Mouse (Mus musculus) forebrain, embryonic 15.5 days (tissue): Measurements from ENCODE around the gene Mlxip. TPM values are rescaled to one million over a fixed set of nuclear protein-coding genes. Genes with fewer than 3 reads are reported as not detected.

Experiments
- ATAC-seq: fragments of 200-750 bp; cut with Nextera tagmentation; replicated peaks from 2 replicates; pipeline ENCODE4 v1.8.0; 2017; ENCODE audit warnings: mild to moderate bottlenecking, moderate TSS enrichment, moderate library complexity
- H3K27ac ChIP-seq: fragments of 300-500 bp; sonication (generic); replicated peaks from 2 replicates; pipeline ENCODE4 v1.5.1; 2015; ENCODE audit warnings: mild to moderate bottlenecking, inconsistent platforms
- H3K27me3 ChIP-seq: fragments of 300-500 bp; sonication (generic); 2 replicates; pipeline ENCODE4 v1.6.1; 2015; ENCODE audit warnings: inconsistent platforms
- H3K36me3 ChIP-seq: fragments of 300-500 bp; sonication (generic); 2 replicates; pipeline ENCODE4 v1.6.1; 2015; ENCODE audit warnings: mild to moderate bottlenecking, inconsistent platforms
- H3K4me1 ChIP-seq: fragments of 300-500 bp; sonication (generic); 2 replicates; pipeline ENCODE4 v1.6.1; 2015; ENCODE audit warnings: inconsistent platforms
- H3K4me2 ChIP-seq: fragments of 300-500 bp; sonication (generic); replicated peaks from 2 replicates; pipeline ENCODE4 v1.6.1; 2015; ENCODE audit warnings: mild to moderate bottlenecking, inconsistent platforms
- H3K4me3 ChIP-seq: fragments of 300-500 bp; sonication (generic); 2 replicates; pipeline ENCODE4 v1.5.1; 2015; ENCODE audit warnings: mild to moderate bottlenecking, inconsistent platforms
- H3K9ac ChIP-seq: fragments of 300-500 bp; sonication (generic); replicated peaks from 2 replicates; pipeline ENCODE4 v1.6.1; 2015; ENCODE audit warnings: mild to moderate bottlenecking, inconsistent platforms
- H3K9me3 ChIP-seq: fragments of 300-500 bp; sonication (generic); 2 replicates; pipeline ENCODE4 v1.6.1; 2016; ENCODE audit warnings: inconsistent platforms
- WGBS: fragments of 180-500 bp; shearing (Covaris S2); methylation state at CpG from one replicate; pipeline ENCODE4 v1.1.7; 2015; ENCODE audit warnings: mixed read lengths; 5-methylcytosine and 5-hydroxymethylcytosine counted together
- polyA plus RNA-seq: library from polyadenylated mRNA; unstranded; fragments of >200 nt; fragmentation: Nextera tagmentation; extraction: Ambion mirVana; gene quantifications from 2 replicates; pipeline ENCODE4 v1.2.1, GENCODE M21; 2015

The Mlxip gene
- polyA plus RNA-seq, 1 experiment from 2014 or later: 17.0 TPM

DNA sequence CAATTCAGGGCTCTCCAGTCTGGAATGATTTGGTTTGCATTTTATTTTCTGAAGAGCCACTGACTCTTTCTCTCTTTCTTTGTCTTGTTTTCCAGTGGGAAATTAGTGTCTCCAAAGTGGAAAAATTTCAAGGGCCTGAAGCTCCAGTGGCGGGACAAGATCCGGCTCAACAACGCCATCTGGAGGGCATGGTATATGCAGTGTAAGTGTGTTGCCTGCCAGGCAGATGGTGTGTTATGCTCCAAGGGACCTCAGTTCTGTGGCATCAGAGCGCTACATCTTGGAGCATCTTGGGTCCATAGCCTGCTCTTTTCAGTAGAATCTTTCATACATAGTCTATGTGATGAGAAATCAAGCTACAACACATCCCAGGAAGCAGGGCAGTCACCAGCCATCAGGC lies 45.3 kb downstream of the Mlxip start:
- Histone ChIP-seq H3K4me2 (no peak overlapping the region), H3K4me1 (peaks cover 11% of the 10 kb centered on the region; the same call in 1 of the 2 replicates), H3K36me3 (peaks cover 26% of the 10 kb centered on the region), H3K9me3 (no peaks in the 10 kb centered on the region), H3K9ac (no peak overlapping the region), H3K27me3 (no peaks in the 10 kb centered on the region), H3K4me3 (no peak overlapping the region), H3K27ac (no peak overlapping the region)
- WGBS: 89% methylated on average over 4 of the region's 4 CpGs
- ATAC-seq: no peak

GRCm38 (mm10) chr5:123440664-123441063 lies 46.1 kb downstream of the Mlxip start:
- H3K4me2 ChIP-seq: no peak overlapping the region
- no peak overlapping the region for H3K27ac ChIP-seq
- peaks cover 10% of the 10 kb centered on the region; the same call in 1 of the 2 replicates for H3K4me1 ChIP-seq
- 64% methylated on average over 4 of the region's 4 CpGs for WGBS
- H3K27me3 ChIP-seq: no peaks in the 10 kb centered on the region
- H3K4me3 ChIP-seq: no peak overlapping the region
- H3K36me3 ChIP-seq: peaks cover 31% of the 10 kb centered on the region
- H3K9ac ChIP-seq: no peak overlapping the region
- ATAC-seq: no peak
- H3K9me3 ChIP-seq: no peaks in the 10 kb centered on the region

DNA sequence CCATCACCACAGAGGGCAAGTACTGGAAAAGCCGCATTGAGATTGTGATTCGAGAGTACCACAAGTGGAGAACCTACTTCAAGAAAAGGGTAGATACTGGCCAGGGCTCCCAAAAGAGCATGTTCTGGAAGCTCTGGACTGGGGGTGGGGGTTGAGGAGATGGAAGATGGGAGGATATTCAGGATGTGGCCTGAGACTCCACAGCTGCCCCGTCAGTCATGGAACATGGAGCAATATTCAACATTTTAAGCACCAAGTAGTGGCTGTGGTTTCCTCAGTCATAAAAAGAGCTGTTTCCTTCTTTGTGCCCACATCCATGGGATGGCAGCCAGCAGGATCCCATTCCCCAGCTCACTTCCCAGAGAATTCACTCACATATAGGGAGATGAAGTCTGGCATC lies 47.7 kb downstream of the Mlxip start:
- H3K4me3 ChIP-seq: no peak overlapping the region
- H3K27ac ChIP-seq: no peak overlapping the region
- WGBS: 93% methylated on average over 3 of the region's 3 CpGs
- no peaks in the 10 kb centered on the region for H3K4me1 ChIP-seq
- no peak overlapping the region for H3K9ac ChIP-seq
- H3K9me3 ChIP-seq: no peaks in the 10 kb centered on the region
- no peaks in the 10 kb centered on the region for H3K27me3 ChIP-seq
- H3K36me3 ChIP-seq: peaks cover 41% of the 10 kb centered on the region
- no peak for ATAC-seq
- no peak overlapping the region for H3K4me2 ChIP-seq

DNA sequence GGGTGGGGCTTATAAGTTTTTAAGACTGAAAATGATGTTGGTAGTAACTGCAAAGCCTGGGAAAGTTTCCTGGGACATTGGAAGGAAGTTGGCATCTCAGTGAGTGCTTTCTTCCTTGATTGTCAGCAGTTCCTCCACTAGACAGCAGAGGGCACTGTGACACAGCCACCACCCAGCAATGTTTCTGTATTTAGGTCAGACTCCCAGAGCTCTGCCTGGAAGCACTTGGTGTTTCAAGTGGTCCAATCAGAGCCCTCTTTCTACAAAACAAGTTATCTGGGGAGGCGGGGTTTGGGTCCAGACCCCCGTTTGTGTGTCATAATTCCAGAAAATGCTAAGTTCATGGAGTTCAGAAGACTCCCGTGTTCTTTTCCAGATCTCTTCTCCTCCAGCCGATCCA lies 49.5 kb downstream of the Mlxip start:
- Histone ChIP-seq H3K4me2 (no peak overlapping the region), H3K9ac (no peak overlapping the region), H3K9me3 (no peaks in the 10 kb centered on the region), H3K4me1 (no peaks in the 10 kb centered on the region), H3K27me3 (no peaks in the 10 kb centered on the region), H3K27ac (no peak overlapping the region), H3K4me3 (no peak overlapping the region), H3K36me3 (peaks cover 53% of the 10 kb centered on the region)
- WGBS: 48% methylated on average over 4 of the region's 4 CpGs
- no peak for ATAC-seq

DNA sequence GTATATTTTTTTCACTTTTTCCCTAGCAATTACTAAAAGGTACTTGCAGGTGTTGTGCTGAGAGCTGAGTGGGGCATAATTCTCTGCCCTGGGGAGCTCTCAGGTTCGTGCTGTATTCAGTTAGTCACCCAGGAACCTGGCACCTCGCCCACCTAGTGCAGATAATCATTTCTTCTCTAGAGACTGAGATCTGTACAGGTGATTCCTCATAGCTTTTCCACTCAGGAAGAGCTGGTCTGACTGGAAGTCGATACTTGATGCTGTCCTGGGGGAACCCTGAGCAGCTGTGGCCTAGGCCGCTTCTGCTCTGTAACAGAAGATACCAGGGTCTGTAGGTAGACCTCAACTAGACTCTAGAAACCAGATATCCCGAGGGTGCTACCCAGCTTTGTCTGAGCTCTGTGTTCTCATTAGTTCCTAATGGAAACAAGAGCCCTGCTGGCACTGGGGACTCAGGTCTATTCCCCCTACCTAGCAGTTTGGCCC lies 50.3 kb downstream of the Mlxip start:
- Histone ChIP-seq H3K27me3 (no peaks in the 10 kb centered on the region), H3K4me3 (no peak overlapping the region), H3K36me3 (peaks cover 62% of the 10 kb centered on the region), H3K27ac (no peak overlapping the region), H3K4me1 (no peaks in the 10 kb centered on the region), H3K9me3 (no peaks in the 10 kb centered on the region), H3K4me2 (no peak overlapping the region), H3K9ac (no peak overlapping the region)
- 95% methylated on average over 5 of the region's 5 CpGs for whole genome bisulfite sequencing
- no peak for ATAC-seq

GRCm38 (mm10) chr5:123451886-123452285 lies 57.3 kb downstream of the Mlxip start:
- Histone ChIP-seq H3K9me3 (no peaks in the 10 kb centered on the region), H3K27ac (no peak overlapping the region)
- ATAC-seq: no peak

DNA sequence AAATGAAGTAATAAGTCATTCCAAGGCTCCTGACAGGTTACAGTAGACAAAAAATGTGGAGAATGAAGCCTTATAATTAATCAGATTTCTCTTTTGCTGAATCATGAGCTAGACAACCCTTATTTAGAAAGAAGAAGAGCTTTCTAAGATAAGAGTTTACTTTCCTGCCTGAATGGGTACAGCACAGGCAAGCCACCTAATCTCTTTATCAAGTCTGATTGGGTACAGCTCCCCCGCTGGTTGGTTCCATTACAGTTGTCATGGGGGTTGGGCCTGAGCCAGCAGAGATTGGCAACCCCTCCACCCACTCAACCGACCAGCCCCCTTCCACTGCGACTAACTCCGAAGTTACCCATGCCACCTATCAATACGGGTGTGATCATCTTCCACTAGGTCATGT lies 66.8 kb downstream of the Mlxip start:
- H3K36me3 ChIP-seq: peaks cover 12% of the 10 kb centered on the region; the same call in 1 of the 2 replicates
- no peak overlapping the region for H3K4me3 ChIP-seq
- H3K27me3 ChIP-seq: no peaks in the 10 kb centered on the region
- WGBS: 63% methylated on average over 5 of the region's 5 CpGs
- no peak overlapping the region for H3K27ac ChIP-seq
- no peak for ATAC-seq
- H3K4me2 ChIP-seq: no peak overlapping the region
- no peaks in the 10 kb centered on the region for H3K9me3 ChIP-seq
- H3K4me1 ChIP-seq: no peaks in the 10 kb centered on the region
- H3K9ac ChIP-seq: no peak overlapping the region

More at GRCm38 (mm10) chr5:123451886-123452285, 57.3 kb downstream of the Mlxip start:
- 93% methylated on average over 7 of the region's 7 CpGs for WGBS
- Histone ChIP-seq H3K4me3 (no peak overlapping the region), H3K27me3 (no peaks in the 10 kb centered on the region), H3K4me1 (no peaks in the 10 kb centered on the region), H3K9ac (no peak overlapping the region), H3K4me2 (no peak overlapping the region), H3K36me3 (peaks cover 80% of the 10 kb centered on the region)

GRCm38 (mm10) chr5:123464638-123465037 lies 70.0 kb downstream of the Mlxip start:
- ATAC-seq: no peak
- Histone ChIP-seq H3K4me2 (no peak overlapping the region), H3K4me3 (no peak overlapping the region), H3K27me3 (no peaks in the 10 kb centered on the region), H3K9me3 (no peaks in the 10 kb centered on the region), H3K9ac (no peak overlapping the region), H3K36me3 (no peaks in the 10 kb centered on the region), H3K27ac (no peak overlapping the region), H3K4me1 (no peaks in the 10 kb centered on the region)
- 97% methylated on average over 1 of the region's 1 CpGs for WGBS

GRCm38 (mm10) chr5:123470784-123471400 lies 76.3 kb downstream of the Mlxip start:
- H3K9ac ChIP-seq: no peak overlapping the region
- no peaks in the 10 kb centered on the region for H3K27me3 ChIP-seq
- no peaks in the 10 kb centered on the region for H3K4me1 ChIP-seq
- H3K9me3 ChIP-seq: no peaks in the 10 kb centered on the region
- no peak overlapping the region for H3K4me3 ChIP-seq
- 73% methylated on average over 10 of the region's 10 CpGs for WGBS
- no peak for ATAC-seq
- H3K27ac ChIP-seq: no peak overlapping the region
- no peak overlapping the region for H3K4me2 ChIP-seq
- no peaks in the 10 kb centered on the region for H3K36me3 ChIP-seq

DNA sequence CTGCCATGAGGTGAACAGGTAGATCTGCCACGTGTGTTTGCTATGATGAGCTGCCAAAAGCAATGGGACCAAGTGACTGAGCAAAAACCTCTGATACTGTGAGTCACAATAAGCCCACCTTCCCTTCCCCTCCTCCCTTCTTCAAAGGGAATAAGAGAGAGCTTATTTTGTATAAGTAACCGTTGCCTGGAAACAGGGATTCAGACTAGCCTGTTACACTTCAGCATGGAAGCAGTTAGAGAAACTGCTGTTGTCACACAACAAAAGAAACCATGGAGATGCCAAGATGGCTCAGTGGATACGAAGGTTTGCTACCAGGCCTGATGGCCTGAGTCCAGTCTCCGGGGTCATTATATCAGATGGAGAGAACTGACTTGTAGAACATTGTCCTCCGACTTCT lies 79.2 kb downstream of the Mlxip start:
- H3K27me3 ChIP-seq: no peaks in the 10 kb centered on the region
- ATAC-seq: no peak
- 64% methylated on average over 5 of the region's 5 CpGs for WGBS
- no peaks in the 10 kb centered on the region for H3K9me3 ChIP-seq
- no peaks in the 10 kb centered on the region for H3K4me1 ChIP-seq
- no peak overlapping the region for H3K27ac ChIP-seq
- H3K36me3 ChIP-seq: no peaks in the 10 kb centered on the region
- H3K4me3 ChIP-seq: no peak overlapping the region
- no peak overlapping the region for H3K9ac ChIP-seq
- no peak overlapping the region for H3K4me2 ChIP-seq

DNA sequence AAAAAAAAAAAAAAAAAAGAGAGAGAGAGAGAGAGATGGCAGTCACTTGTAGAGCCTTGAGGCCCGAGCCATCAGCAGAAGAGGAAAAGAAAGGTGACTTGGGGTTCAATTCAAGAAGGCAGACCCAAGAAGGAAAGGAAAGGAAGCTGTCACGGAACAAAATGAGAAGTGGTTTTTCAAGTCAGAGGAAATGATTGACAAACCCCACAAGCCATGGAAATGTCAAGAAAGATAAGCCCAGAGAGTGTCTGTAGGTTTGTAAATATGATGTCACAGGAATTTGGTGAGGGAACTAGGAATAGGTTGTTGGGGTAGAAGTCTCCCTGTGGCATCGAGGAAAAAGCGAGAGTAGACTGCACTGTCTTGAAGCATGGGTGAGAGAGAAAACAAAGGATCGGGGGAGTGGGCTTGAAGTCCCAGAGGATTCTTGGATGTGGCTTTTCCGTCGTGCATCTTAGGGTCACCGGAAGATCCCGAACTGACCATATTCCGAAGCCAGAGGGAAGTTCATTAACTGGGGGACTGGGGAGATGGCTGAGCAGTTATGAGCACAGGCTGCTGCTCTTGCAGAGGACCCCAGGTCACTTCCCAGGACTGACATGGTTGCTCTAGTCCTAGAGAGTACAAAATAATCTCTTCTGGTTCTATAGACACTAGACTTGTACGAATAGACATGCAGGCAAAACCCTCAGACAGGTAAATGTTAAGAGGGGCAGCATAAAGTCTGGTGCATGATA lies 93.2 kb downstream of the Mlxip start:
- Histone ChIP-seq H3K9ac (no peak overlapping the region), H3K36me3 (no peaks in the 10 kb centered on the region), H3K4me2 (no peak overlapping the region), H3K27me3 (no peaks in the 10 kb centered on the region), H3K9me3 (no peaks in the 10 kb centered on the region), H3K4me3 (no peak overlapping the region), H3K27ac (no peak overlapping the region), H3K4me1 (peaks cover 5% of the 10 kb centered on the region)
- ATAC-seq: no peak
- WGBS: 87% methylated on average over 11 of the region's 11 CpGs

DNA sequence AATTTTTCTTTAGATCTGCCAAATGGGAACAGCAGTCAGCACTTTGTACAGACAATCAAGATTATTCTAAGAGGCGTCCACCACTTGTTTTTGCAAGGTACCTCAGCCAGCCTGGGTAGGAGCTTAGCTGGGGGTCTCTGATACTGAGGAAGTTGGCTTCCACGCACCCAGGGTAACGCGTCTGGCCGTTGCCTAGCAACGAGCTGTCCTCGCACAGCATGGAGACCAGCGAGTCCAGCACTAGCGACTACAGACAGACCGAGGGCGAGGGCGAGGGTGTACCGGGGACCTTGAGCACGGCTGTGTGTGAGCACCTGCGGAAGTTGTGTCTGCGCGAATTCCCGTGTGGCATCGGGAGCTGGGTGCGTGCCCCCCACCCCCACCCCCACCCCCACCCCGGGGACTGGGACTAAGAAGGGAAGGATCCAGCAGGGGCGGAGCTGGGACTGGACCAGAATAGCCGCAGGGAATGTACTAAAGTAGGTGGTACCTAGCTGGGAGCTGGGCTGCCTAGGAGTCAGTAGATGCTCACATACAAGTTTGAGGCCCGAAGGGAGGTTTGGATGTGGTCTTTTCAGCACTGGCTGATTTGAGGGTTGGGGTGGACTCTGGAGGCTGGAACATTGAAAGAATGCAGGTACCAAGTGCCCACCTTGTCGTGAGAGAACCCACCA lies 94.7 kb downstream of the Mlxip start, which contains the start of the genes Lrrc43 and Il31:
Gene Lrrc43, plus strand, starts transcription at position 194 of the 674 bp plus-strand sequence.
Gene Il31, minus strand, starts transcription at position 378 of the 674 bp plus-strand sequence.
- H3K4me3 ChIP-seq: peak within 1 kb of the TSS; percentile 20; the same call in 1 of the 2 replicates
- H3K4me1 ChIP-seq: peaks cover 5% of the 10 kb centered on the region
- no peaks in the 10 kb centered on the region for H3K9me3 ChIP-seq
- peak within 1 kb of the TSS; percentile 31 for H3K4me2 ChIP-seq
- no peak within 1 kb of the TSS for H3K9ac ChIP-seq
- no peaks in the 10 kb centered on the region for H3K36me3 ChIP-seq
- ATAC-seq: no peak
- 5% methylated on average over 25 of the region's 25 CpGs for WGBS
- no peaks in the 10 kb centered on the region for H3K27me3 ChIP-seq
- H3K27ac ChIP-seq: no peak within 1 kb of the TSS
